Mouse (Mus musculus): ENCODE data around the gene Snx3. TPM values are rescaled to one million over a fixed set of nuclear protein-coding genes. Genes with fewer than 3 reads are reported as not detected.

The Snx3 gene
- total RNA-seq, 2 experiments from 2014 or later = 195 to 219 TPM

- DNase-seq (ENCODE audit: low spot score in 2 of 2) = no peak
These were observed 2.4 kb downstream of the Snx3 start for GRCm38 (mm10) chr10:42504096-42504710.

- DNase-seq (ENCODE audit: low spot score in 2 of 2) = no peak
These were observed 8.3 kb downstream of the Snx3 start for GRCm38 (mm10) chr10:42510141-42510540.

GRCm38 (mm10) chr10:42511184-42512135 is 9.6 kb downstream of the Snx3 start:
- DNase-seq (ENCODE audit: low spot score in 2 of 2) = no peak

- DNase-seq (ENCODE audit: low spot score in 2 of 2) = no peak
These were observed 12.3 kb downstream of the Snx3 start for GRCm38 (mm10) chr10:42514125-42514524.

GRCm38 (mm10) chr10:42518363-42518762 is 16.5 kb downstream of the Snx3 start:
- DNase-seq (ENCODE audit: low spot score in 2 of 2) = no peak

- no peak for DNase-seq (ENCODE audit: low spot score in 2 of 2)
These were observed 19.6 kb downstream of the Snx3 start for GRCm38 (mm10) chr10:42521315-42521981.

GRCm38 (mm10) chr10:42522912-42523311 is 21.1 kb downstream of the Snx3 start:
- no peak for DNase-seq (ENCODE audit: low spot score in 2 of 2)

GRCm38 (mm10) chr10:42523556-42524162 is 21.8 kb downstream of the Snx3 start:
- no peak for DNase-seq (ENCODE audit: low spot score in 2 of 2)

GRCm38 (mm10) chr10:42525682-42526081 is 23.9 kb downstream of the Snx3 start:
- no peak for DNase-seq (ENCODE audit: low spot score in 2 of 2)

- no peak for DNase-seq (ENCODE audit: low spot score in 2 of 2)
These were observed 32.1 kb downstream of the Snx3 start for GRCm38 (mm10) chr10:42533836-42534453.

GRCm38 (mm10) chr10:42537571-42538316 is 35.9 kb downstream of the Snx3 start:
- DNase-seq (ENCODE audit: low spot score in 2 of 2) = no peak

GRCm38 (mm10) chr10:42545707-42546503 is 44.1 kb downstream of the Snx3 start:
- no peak for DNase-seq (ENCODE audit: low spot score in 2 of 2)

- DNase-seq (ENCODE audit: low spot score in 2 of 2) = no peak
These were observed 44.7 kb downstream of the Snx3 start for GRCm38 (mm10) chr10:42546507-42546906.

GRCm38 (mm10) chr10:42559581-42560200 is 57.9 kb downstream of the Snx3 start:
- DNase-seq (ENCODE audit: low spot score in 2 of 2) = no peak

- no peak for DNase-seq (ENCODE audit: low spot score in 2 of 2)
These were observed 60.4 kb downstream of the Snx3 start for GRCm38 (mm10) chr10:42562272-42562671.

GRCm38 (mm10) chr10:42572567-42572966 is 70.7 kb downstream of the Snx3 start:
- DNase-seq (ENCODE audit: low spot score in 2 of 2) = no peak

- no peak for DNase-seq (ENCODE audit: low spot score in 2 of 2)
These were observed 71.1 kb downstream of the Snx3 start for GRCm38 (mm10) chr10:42572971-42573370.

- no peak for DNase-seq (ENCODE audit: low spot score in 2 of 2)
These were observed 72.8 kb downstream of the Snx3 start for GRCm38 (mm10) chr10:42574639-42575038.
